Mouse (Mus musculus) heart, adult 18-20 months (tissue): ENCODE results near the gene Gmds. TPM values are rescaled to one million over a fixed set of nuclear protein-coding genes. Genes with fewer than 3 reads are reported as not detected.

Experiments used
- DNase-seq, 2 experiments: peaks; one replicate each; pipeline ENCODE4 v3.0.0; 2021 to 2022; ENCODE audit warnings: mixed read lengths in 1 of 2
- total RNA-seq, 2 experiments: library from RNA; stranded (reverse); gene quantifications; 2 replicates each; pipeline ENCODE4 v1.2.3; 2021

Gmds gene
- total RNA-seq, 2 experiments from 2014 or later, result 5.5 to 6.5 TPM

GRCm38 (mm10) chr13:31877061-31877460, 461.5 kb downstream of the Gmds start:
- peak; percentile 46 to 65 for DNase-seq

DNA sequence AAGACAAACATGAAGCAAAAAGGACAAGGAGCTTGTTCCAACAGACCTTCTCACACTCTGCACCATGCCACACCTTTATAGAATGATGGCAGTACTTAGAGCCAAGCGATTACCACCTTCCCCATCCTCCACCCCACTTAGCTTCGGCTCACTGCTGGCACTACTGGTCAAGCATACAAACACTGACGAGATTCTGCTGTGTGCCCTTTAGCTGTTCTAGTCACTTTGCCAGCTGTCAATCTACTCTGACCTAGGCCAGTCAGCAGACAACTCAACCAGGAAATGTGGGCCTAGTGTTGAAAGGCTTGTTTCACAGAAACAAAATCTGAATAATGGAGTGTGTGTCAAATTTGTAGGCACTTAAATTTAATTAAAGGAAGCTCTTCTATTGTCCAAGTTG, 464.1 kb downstream of the Gmds start:
- DNase-seq, result peak; percentile 7 to 49

- DNase-seq, result no peak
Measured at GRCm38 (mm10) chr13:31873269-31873668, 465.3 kb downstream of the Gmds start.

- no peak for DNase-seq
Measured at GRCm38 (mm10) chr13:31864786-31865185, 473.8 kb downstream of the Gmds start.

- no peak for DNase-seq
Measured at GRCm38 (mm10) chr13:31863461-31863860, 475.1 kb downstream of the Gmds start.

- no peak for DNase-seq
Measured at GRCm38 (mm10) chr13:31860200-31860599, 478.3 kb downstream of the Gmds start.

DNA sequence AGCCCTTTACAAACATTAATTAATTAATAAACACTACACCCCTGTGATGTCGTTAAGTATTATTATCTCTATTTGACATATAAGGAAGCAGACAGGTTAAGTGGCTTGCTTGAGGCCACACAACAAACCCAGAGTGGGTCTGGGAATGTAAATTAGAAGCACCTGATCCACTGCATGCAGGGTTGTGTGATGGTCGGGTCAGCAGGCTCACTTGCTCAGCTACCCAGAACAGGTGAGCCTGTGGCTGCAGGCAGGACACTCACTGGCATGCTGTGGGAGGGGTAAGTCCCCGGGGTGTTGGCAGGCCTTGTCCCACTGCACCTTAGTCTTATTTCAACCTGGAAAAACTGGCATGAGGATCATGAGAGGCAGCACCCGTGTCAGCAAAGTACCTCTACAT, 484.5 kb downstream of the Gmds start:
- no peak for DNase-seq

- no peak for DNase-seq
Measured at GRCm38 (mm10) chr13:31853564-31853963, 485.0 kb downstream of the Gmds start.

- no peak for DNase-seq
Measured at GRCm38 (mm10) chr13:31849258-31849971, 489.1 kb downstream of the Gmds start.

DNA sequence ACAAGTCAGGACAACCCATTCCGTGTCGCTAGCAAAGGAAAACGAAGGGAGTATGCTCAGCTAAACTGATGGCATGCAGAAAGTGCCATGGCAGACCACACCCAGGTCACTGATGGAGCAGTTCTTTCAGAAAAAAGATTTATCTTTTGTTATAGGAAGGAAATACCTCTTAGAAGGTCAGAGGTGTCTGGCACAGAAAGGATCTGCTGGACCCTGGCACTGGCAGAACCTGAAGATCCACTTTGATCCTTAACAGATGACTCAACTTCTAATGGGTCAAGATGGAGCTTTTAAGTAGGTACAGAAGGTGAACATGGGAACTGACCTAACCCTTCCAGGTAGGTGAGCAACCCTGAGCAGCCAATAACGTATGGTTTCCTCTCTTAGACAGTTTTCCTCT, 502.7 kb downstream of the Gmds start:
- DNase-seq, result no peak

GRCm38 (mm10) chr13:31830332-31830731, 508.2 kb downstream of the Gmds start:
- DNase-seq, result peak; percentile 18 to 46

DNA sequence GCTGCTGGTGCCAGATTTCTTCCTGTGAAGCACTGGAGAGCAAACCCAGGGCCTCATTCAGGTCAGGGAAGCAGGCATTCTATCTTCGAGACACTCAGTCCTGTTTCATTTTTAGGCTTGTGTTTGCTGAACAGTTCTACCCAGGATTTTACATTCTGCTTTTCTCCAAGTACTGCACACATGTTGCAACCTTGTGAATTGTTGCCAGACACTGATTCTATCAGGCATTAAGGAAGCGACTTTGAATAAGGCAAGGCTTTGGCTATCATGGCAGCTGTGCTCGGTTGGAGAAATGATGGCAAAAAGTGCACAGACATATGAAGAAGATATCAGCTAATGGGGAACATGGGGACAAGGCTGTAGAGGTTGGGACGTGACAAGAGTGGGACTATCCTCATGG, 510.1 kb downstream of the Gmds start:
- DNase-seq, result no peak

DNA sequence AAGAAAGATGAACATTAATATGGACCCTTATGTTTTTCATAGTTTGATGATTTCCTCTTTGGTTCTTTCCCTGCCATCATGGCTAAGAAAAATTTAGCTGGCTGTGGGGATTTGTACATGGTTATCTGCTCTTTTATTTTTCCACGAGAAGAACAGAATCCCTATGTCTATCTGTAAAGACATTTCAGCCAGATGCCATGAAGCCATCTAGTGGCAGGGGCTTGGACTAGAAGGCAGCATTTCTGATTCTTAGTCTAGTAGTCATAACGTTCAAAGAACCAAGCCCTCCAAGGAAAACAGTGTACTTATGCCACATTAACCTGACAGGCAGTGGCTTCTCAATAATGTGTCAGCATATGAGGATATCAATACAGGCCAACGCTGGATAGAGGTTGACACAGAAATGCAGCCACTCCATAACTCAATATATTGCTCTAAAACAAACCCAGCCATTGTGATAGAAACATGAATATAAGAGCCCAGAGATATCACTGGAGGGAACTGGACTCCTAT, 510.7 kb downstream of the Gmds start:
- no peak for DNase-seq

DNA sequence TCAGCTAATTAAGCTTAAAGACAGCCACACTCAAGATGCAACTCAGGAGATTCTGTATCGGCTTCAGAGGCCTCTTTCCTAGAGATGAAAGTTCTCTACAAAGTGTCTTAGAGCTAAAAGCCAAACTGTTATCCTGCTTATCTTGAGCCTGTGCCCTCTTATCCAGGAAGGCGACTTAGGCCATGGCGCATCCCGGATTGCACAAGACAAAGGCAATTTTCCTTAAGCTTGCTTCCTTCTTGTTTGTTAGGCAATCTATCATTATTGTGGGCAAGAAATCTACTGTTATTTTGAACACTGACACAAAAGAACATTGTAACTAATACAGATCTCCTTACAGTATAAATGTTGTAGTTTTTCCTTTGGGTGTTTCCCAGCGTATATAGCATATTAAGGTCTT, 511.4 kb downstream of the Gmds start:
- no peak for DNase-seq

- DNase-seq, result no peak
Measured at GRCm38 (mm10) chr13:31825180-31825579, 513.4 kb downstream of the Gmds start.

DNA sequence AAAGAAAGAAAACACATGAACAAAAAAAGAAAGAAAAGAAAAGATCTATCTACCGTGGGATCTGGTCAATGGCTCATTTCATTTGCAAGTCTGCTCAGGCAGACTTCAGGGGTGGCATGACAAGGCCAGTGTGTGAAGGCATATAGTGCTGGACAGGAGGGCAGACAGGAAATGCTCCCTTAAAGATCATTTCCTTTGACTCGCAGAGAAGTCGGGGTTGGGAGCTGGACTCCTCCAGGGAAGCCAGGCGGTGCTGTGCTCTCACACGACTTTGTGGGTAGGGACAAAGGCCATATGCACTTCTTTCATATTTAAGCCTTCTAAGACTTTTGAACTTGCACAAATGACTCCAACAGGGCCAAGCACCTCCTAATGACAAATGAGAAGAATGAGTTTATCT, 515.2 kb downstream of the Gmds start:
- DNase-seq, result no peak

GRCm38 (mm10) chr13:31821050-31821449, 517.5 kb downstream of the Gmds start:
- DNase-seq, result no peak

DNA sequence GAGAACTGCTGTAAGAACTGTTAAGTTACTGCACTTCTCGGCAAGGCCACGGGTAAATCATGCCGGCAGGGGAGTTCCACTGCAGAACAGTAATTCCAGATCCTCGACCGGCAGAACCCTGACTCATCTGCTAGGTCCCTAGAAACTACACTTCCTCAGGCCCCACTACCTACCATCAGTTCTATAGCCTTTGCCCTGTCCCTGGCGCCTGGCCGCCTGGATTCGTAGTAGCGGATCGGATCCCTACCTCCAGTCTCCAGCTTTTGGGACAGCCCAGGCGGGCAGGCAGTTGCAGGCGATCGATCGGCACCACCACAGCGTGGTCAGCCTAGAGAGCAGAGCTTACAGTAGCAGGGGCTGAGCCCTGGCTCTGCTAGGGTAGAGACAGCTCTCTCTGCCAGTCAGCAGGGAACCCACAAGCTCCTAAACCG, 517.9 kb downstream of the Gmds start:
- peak; percentile 42 to 78 for DNase-seq

DNA sequence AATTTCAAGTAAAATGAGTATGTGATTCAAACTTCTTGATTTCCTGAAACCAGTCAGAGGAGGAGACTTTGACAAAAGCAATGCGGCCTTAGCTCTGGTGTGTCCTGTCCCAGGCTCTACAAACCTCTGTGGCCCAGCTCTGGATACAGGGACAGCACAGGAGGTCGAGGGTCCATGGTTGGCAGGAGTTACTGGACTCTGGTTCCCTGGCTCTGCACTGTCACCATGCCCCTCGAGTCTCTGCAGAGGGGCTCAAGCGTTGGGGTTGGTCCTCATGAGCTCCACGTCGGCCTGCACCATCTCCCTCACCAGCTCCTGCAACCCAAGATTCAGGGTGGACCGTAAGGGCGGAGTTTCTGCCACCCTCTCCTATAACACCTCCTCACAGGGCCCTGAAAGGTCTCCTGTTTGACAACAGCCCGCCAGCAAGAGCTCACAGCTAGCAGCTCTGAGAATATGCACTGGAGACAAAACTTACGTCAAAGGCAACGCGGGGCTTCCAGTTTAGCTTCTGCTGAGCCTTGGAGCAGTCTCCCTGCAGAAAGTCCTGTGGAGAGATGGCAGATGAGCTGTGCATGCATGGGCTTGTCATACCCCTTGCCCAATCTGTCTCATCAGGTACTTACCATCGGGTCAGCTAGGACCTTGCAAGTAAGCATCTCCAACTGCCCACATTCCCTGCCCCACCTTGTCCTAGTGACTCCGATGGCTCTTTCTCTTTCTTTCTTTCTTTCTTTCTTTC, 518.7 kb downstream of the Gmds start:
- DNase-seq, result no peak

GRCm38 (mm10) chr13:31818337-31818736, 520.2 kb downstream of the Gmds start:
- no peak for DNase-seq

GRCm38 (mm10) chr13:31815383-31816003, 523.0 kb downstream of the Gmds start:
- DNase-seq, result no peak

- no peak for DNase-seq
Measured at GRCm38 (mm10) chr13:31812701-31813100, 525.8 kb downstream of the Gmds start.

GRCm38 (mm10) chr13:31811542-31812021, 527.0 kb downstream of the Gmds start:
- DNase-seq, result peak in 1 of 2 experiments; percentile 33
